Mouse (Mus musculus) cerebellum, postnatal 36 days (tissue): ENCODE measurements around the gene Gas2.

Source experiments
- DNase-seq, 2 experiments: peaks; one replicate each; pipeline ENCODE4 v3.0.0; 2021 to 2022; ENCODE audit warnings: mixed read lengths in 2 of 2

Gene Gas2

GRCm38 (mm10) chr7:51885345-51885744 lies 23.5 kb downstream of the Gas2 start:
- DNase-seq: no peak

DNA sequence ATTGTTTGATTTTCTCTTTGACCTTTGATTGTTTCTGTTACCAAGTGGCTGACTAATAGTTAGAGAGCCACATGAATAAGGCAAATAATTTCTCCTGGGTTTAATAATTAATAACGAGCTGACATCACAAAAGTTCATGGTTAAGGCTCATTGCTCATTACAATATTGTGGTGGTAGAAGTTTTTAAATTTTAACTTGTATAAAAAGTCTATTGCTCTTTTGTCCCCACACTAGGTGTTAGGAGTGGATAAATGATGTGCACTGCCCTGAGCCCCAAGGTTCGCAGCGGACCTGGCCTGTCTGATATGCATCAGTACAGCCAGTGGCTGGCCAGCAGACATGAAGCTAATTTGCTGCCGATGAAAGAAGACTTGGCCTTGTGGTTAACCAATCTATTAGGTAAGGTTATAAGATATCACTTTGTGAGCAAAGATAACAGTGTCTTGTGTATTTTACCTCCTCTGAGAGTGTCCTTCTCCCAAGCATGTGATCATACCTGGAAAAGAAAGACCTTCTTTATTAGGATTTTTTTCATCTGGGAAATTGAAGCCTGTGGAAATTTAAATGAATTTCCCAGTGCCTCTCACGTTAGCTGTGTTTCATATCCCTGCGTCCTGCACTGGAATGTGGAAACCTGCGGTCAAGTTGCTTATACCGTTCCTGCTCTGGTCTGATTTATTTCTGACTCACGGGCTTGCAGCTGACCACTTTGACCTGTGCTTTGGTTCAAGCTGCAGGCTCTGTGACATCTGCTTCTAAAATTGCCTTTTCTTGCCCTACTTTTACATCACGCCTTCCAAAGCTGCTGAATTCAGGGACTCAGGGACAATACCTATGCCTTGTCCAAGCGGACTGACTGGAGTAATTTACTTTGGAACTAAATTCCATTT lies 26.1 kb downstream of the Gas2 start:
- no peak for DNase-seq

DNA sequence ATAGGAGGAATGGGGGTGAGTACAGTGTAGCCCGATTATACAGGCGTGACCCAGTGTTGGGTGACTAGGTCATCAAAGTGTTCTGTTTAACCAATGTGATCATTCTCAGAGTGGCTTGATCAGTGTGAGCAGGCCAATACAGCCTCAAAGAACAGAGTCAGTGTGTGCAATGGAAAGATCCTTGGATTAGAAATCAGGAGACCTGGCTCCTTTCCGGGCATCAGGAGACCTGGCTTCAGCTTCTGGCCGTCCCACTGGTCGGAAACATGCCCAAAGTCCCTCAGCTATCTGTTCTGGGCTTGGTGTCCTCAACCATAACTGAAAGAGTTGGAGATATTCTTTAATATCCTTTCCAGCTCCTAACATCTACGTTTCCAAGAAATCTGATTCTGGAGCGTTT lies 27.8 kb downstream of the Gas2 start:
- no peak for DNase-seq

DNA sequence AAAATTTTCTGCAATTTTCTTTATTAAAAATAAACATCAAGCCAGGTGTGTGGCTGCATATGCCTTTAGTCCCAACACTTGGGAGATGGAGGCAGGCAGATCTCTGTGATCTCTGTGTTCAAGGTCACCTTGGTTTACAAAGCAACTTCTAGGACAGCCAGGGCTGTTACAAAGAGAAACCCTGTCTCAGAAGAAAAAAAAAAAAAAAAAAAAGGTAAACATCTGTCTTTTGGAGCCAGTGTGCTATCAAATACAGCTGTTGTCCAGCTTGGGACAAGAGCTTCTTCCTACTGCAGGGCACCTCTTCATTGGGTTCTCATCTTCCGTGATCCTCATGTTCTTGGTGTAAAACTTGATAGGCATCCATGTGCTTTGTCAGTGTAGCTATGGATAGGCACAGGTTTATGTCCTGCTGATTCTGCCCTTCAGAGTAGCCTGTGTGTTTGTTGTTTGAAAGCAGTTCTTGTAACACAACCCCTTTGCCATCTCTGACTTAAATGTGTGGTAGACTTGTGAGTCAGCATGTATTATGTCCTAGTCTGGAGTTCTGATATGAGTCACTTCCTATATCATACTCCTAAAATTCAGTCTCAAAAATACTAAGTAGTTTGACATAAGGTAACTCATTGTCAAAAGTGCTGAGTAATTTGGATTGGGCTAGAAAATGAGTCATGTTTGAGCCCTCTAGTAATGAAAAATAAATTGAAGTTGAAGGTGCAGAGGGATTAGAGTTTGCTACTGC lies 30.6 kb downstream of the Gas2 start:
- DNase-seq: no peak

GRCm38 (mm10) chr7:51893008-51893407 lies 31.2 kb downstream of the Gas2 start:
- DNase-seq: no peak

- no peak for DNase-seq
Observed at GRCm38 (mm10) chr7:51894133-51894801, 32.5 kb downstream of the Gas2 start.

- no peak for DNase-seq
Observed at GRCm38 (mm10) chr7:51894939-51895338, 33.1 kb downstream of the Gas2 start.

GRCm38 (mm10) chr7:51899066-51899465 lies 37.3 kb downstream of the Gas2 start:
- no peak for DNase-seq

GRCm38 (mm10) chr7:51913292-51914050 lies 51.7 kb downstream of the Gas2 start:
- peak; percentile 4 to 12 for DNase-seq

GRCm38 (mm10) chr7:51914132-51914531 lies 52.3 kb downstream of the Gas2 start:
- DNase-seq: no peak

- DNase-seq: no peak
Observed at GRCm38 (mm10) chr7:51928761-51929519, 67.1 kb downstream of the Gas2 start.

- DNase-seq: no peak
Observed at GRCm38 (mm10) chr7:51931217-51931616, 69.4 kb downstream of the Gas2 start.

DNA sequence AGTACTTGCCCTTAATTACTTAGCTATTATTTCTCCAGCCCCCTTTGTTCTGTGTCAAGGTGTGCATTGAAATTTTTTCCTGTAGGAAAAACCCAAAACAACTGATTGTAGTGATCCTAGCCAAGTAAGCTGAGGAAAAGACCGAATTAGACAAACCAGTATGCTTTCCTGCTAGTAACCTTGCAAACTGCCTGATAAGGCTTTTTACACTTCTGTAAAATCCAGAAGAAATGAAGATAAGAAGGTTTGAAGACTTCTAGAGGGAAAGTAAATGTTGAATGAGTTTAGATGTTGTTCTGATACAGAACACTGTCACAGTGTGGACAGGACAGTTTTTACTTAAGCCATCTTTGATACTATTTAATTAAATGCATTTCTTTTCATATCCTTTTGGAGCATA lies 75.5 kb downstream of the Gas2 start:
- no peak for DNase-seq

GRCm38 (mm10) chr7:51940461-51940860 lies 78.6 kb downstream of the Gas2 start:
- no peak for DNase-seq

DNA sequence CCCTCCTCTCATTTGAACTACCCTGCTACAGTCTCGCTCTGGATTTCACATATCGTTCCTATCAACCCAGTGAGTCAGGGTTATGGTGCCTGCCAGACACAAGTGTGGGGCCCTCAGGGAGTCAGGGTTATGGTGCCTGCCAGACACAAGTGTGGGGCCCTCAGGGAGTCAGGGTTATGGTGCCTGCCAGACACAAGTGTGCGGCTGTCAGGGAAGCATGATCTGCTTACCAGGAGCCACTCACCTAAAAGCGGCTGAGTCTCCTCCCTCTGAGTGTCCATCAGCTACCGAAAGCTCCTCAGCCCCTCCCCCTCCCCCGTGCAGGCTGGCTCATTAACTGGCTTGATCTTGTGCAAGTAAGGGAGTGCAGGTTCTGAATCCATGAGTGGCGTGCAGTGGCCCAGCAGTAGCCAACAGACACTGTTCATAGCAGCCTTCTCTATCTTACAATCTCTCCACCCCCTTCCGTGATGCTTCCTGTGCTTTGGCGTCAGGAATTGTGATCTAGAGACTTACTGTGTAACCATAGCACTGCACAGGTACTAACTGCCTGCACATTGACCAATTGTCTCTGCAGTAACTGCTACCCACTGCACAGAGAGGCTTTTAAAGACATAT lies 93.7 kb downstream of the Gas2 start:
- no peak for DNase-seq

DNA sequence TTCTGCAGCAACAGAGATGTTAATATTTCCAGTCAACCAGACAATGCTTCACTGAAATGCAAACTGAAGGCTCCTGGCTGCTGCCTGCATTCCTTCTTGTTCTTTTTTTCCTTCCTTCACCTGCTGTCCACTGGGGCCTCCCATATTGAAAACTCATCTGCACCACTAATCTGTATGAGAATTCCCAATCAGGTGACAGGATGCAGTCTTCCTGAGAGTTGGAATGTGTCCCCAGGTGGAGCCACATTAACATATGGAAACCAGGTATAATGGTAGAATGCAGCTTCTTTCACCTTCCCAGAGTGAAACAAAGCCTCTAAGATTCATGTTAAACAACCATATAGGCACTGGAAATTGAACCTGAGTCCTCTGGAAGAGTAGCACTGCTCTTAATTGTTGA lies 96.0 kb downstream of the Gas2 start:
- DNase-seq: no peak

- no peak for DNase-seq
Observed at GRCm38 (mm10) chr7:51960698-51961374, 99.0 kb downstream of the Gas2 start.

GRCm38 (mm10) chr7:51962219-51962952 lies 100.6 kb downstream of the Gas2 start:
- DNase-seq: no peak

DNA sequence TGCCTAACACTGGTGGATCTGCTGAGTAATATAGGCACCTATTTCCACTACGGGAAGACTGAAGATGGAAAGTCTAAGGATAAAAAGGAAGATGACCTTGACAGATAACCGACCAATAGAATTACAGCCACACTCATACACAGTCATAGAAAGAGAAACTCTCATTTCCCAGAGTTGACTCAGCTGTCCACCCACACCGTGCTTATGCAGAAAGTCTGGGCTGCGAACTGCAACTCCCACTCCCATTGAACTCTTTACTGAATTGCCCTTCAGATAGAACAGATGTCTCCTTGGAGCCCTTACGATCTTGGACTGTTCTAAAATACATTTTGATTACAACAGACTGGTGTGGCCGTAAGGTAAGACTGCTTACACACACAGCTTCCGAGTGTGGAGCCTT lies 102.9 kb downstream of the Gas2 start:
- no peak for DNase-seq

GRCm38 (mm10) chr7:51967581-51967980 lies 105.8 kb downstream of the Gas2 start:
- no peak for DNase-seq
